Mouse (Mus musculus) CH12.LX (cell line): ENCODE data around the gene Gimap7. TPM values are rescaled to one million over a fixed set of nuclear protein-coding genes. Genes with fewer than 3 reads are reported as not detected.

ENCODE experiments used
- DNase-seq: peaks from one replicate; pipeline ENCODE4 v3.0.0-alpha.2; 2013; ENCODE audit errors: extremely low read depth
- H3K27ac ChIP-seq: 2 replicates; pipeline ENCODE4 v1.5.1; 2012; ENCODE audit warnings: low read depth, mild to moderate bottlenecking, control low read depth, moderate library complexity; ENCODE audit not compliant: insufficient read depth
- H3K27me3 ChIP-seq: replicated peaks from 2 replicates; pipeline ENCODE3; 2012; ENCODE audit warnings: inconsistent platforms
- H3K36me3 ChIP-seq, 2 experiments: replicated peaks in 1 of 2; 2 replicates each; pipeline versions ENCODE3 to v1.6.1; 2012; ENCODE audit warnings: inconsistent platforms in 1 of 2, low read length in 1 of 2, mild to moderate bottlenecking in 1 of 2, mixed read lengths in 1 of 2, moderate library complexity in 1 of 2; ENCODE audit not compliant: control insufficient read depth in 1 of 2, insufficient read depth in 1 of 2
- H3K4me1 ChIP-seq, 2 experiments: 2 replicates each; pipeline ENCODE4 v1.6.1; 2012; ENCODE audit warnings: inconsistent platforms in 1 of 2, moderate library complexity in 1 of 2; ENCODE audit not compliant: insufficient read depth in 2 of 2, control insufficient read depth in 1 of 2
- H3K4me2 ChIP-seq: 2 replicates; pipeline ENCODE4 v1.6.1; 2012; ENCODE audit warnings: low read depth, mild to moderate bottlenecking, control low read depth; ENCODE audit not compliant: poor library complexity, insufficient read depth, severe bottlenecking
- H3K4me3 ChIP-seq, 3 experiments: fragments of 150-350 bp in 1 of 3; sonication (generic) in 1 of 3; replicated peaks in 1 of 3; 2 replicates each; pipeline versions ENCODE3 to v1.5.1; 2011 to 2012; ENCODE audit warnings: low read depth in 2 of 3, low read length in 2 of 3, mild to moderate bottlenecking in 2 of 3, moderate library complexity in 2 of 3, control low read depth in 1 of 3, improper control_type of control experiment in 1 of 3, inconsistent platforms in 1 of 3, mixed read lengths in 1 of 3; ENCODE audit not compliant: poor library complexity in 1 of 3
- H3K79me2 ChIP-seq: replicated peaks from 2 replicates; pipeline ENCODE4 v1.6.1; 2012; ENCODE audit warnings: mild to moderate bottlenecking, moderate library complexity; ENCODE audit not compliant: control insufficient read depth, poor library complexity, insufficient read depth, severe bottlenecking; ENCODE audit errors: extremely low read depth
- H3K9ac ChIP-seq: 2 replicates; pipeline ENCODE4 v1.6.1; 2012; ENCODE audit warnings: low read depth, mild to moderate bottlenecking, control low read depth, moderate library complexity; ENCODE audit not compliant: insufficient read depth
- H3K9me3 ChIP-seq: replicated peaks from 2 replicates; pipeline ENCODE3; 2012; ENCODE audit warnings: low read length, inconsistent platforms, mixed read lengths
- BHLHE40 ChIP-seq: IDR thresholded peaks from 2 replicates; pipeline ENCODE4 v1.6.1; 2011; ENCODE audit warnings: mild to moderate bottlenecking, low read depth, low read length, improper control_type of control experiment
- CTCF ChIP-seq, 2 experiments: IDR thresholded peaks in 1 of 2; conservative IDR thresholded peaks in 1 of 2; 2 replicates each; pipeline ENCODE4 v1.5.1; 2011 to 2012; ENCODE audit warnings: low read depth in 2 of 2, low read length in 2 of 2, improper control_type of control experiment in 1 of 2, inconsistent platforms in 1 of 2, mild to moderate bottlenecking in 1 of 2, moderate library complexity in 1 of 2
- E2F4 ChIP-seq: IDR thresholded peaks from 2 replicates; pipeline ENCODE4 v1.6.1; 2011; ENCODE audit warnings: low read depth, low read length, improper control_type of control experiment; ENCODE audit not compliant: insufficient replicate concordance
- ELF1 ChIP-seq: IDR thresholded peaks from 2 replicates; pipeline ENCODE4 v1.6.1; 2014; ENCODE audit warnings: low read depth, mild to moderate bottlenecking, inconsistent platforms, low read length, improper control_type of control experiment
- HCFC1 ChIP-seq: IDR thresholded peaks from 2 replicates; pipeline ENCODE4 v1.6.1; 2012; ENCODE audit warnings: low read depth, mild to moderate bottlenecking, inconsistent platforms, low read length, improper control_type of control experiment
- IRF4 ChIP-seq: IDR thresholded peaks from 2 replicates; pipeline ENCODE4 v1.6.1; 2014; ENCODE audit warnings: low read depth, mild to moderate bottlenecking, inconsistent platforms, low read length, improper control_type of control experiment
- JUN ChIP-seq: IDR thresholded peaks from 2 replicates; pipeline ENCODE4 v1.6.1; 2011; ENCODE audit warnings: low read depth, mild to moderate bottlenecking, low read length, improper control_type of control experiment, moderate library complexity; ENCODE audit not compliant: insufficient read depth
- KAT2A ChIP-seq: IDR thresholded peaks from 2 replicates; pipeline ENCODE4 v1.6.1; 2012; ENCODE audit warnings: low read length, improper control_type of control experiment, inconsistent platforms; ENCODE audit not compliant: insufficient replicate concordance
- MEF2A ChIP-seq: IDR thresholded peaks from 2 replicates; pipeline ENCODE4 v1.6.1; 2014; ENCODE audit warnings: low read depth, mild to moderate bottlenecking, inconsistent platforms, low read length, improper control_type of control experiment, borderline replicate concordance
- MYC ChIP-seq: IDR thresholded peaks from 2 replicates; pipeline ENCODE4 v1.6.1; 2011; ENCODE audit warnings: low read depth, mild to moderate bottlenecking, improper control_type of control experiment, low read length
- NELFE ChIP-seq: IDR thresholded peaks from 2 replicates; pipeline ENCODE4 v1.6.1; 2011; ENCODE audit warnings: low read depth, low read length, improper control_type of control experiment
- PAX5 ChIP-seq: IDR thresholded peaks from 2 replicates; pipeline ENCODE4 v1.6.1; 2012; ENCODE audit warnings: low read length, inconsistent platforms, mixed read lengths
- POLR2A ChIP-seq: IDR thresholded peaks from 2 replicates; pipeline ENCODE4 v1.6.1; 2011; ENCODE audit warnings: low read depth, mild to moderate bottlenecking, improper control_type of control experiment, low read length
- RAD21 ChIP-seq: IDR thresholded peaks from 2 replicates; pipeline ENCODE4 v1.6.1; 2011; ENCODE audit warnings: low read depth, mild to moderate bottlenecking, low read length, improper control_type of control experiment, moderate library complexity
- SMC3 ChIP-seq: IDR thresholded peaks from 2 replicates; pipeline ENCODE4 v1.6.1; 2011; ENCODE audit warnings: low read depth, low read length, improper control_type of control experiment
- UBTF ChIP-seq: IDR thresholded peaks from 2 replicates; pipeline ENCODE4 v1.6.1; 2012; ENCODE audit warnings: low read depth, mild to moderate bottlenecking, inconsistent platforms, low read length, improper control_type of control experiment, moderate library complexity
- USF1 ChIP-seq: IDR thresholded peaks from 2 replicates; pipeline ENCODE4 v1.6.1; 2014; ENCODE audit warnings: low read depth, mild to moderate bottlenecking, inconsistent platforms, low read length, improper control_type of control experiment
- USF2 ChIP-seq: conservative IDR thresholded peaks from 2 replicates; pipeline ENCODE4 v1.6.1; 2011; ENCODE audit warnings: low read depth, low read length, improper control_type of control experiment
- ZMIZ1 ChIP-seq: IDR thresholded peaks from 2 replicates; pipeline ENCODE4 v1.6.1; 2012; ENCODE audit warnings: low read depth, mild to moderate bottlenecking, inconsistent platforms, low read length, improper control_type of control experiment
- ZNF384 ChIP-seq: IDR thresholded peaks from 2 replicates; pipeline ENCODE4 v1.6.1; 2012; ENCODE audit warnings: low read depth, low read length, improper control_type of control experiment, inconsistent platforms
- dilution Hi-C: fragments of 300-500 bp; cut with MboI; formaldehyde crosslinking; loops from 2 replicates; pipeline ENCODE4 v1.14.3; 2020; ENCODE audit warnings: low sequenced_read_pairs; ENCODE audit not compliant: extremely low pct_unique_long_range_greater_than_20kb, extremely low pct_ligation_motif_present
- in situ Hi-C: fragments of 300-500 bp; cut with MboI; formaldehyde crosslinking; loops from 3 replicates; pipeline ENCODE4 v1.14.3; 2019; ENCODE audit warnings: low sequenced_read_pairs, low pct_ligation_motif_present, low pct_unique_long_range_greater_than_20kb, mixed read lengths
- polyA plus RNA-seq: library from polyadenylated mRNA; unstranded; fragments of >175 nt; gene quantifications from 2 replicates; pipeline ENCODE4 v1.2.1, GENCODE M21; 2012; ENCODE audit warnings: low read depth; ENCODE audit not compliant: insufficient read length
- total RNA-seq, 2 experiments: library from RNA; depleted of rRNA; stranded (reverse); fragments of 300-350 nt in 1 of 2; fragments of >200 nt in 1 of 2; gene quantifications; 2 replicates each; pipeline ENCODE4 v1.2.3; 2012 to 2014

Gene Gimap7
- total and polyA plus RNA-seq, 3 experiments: 4.2 to 14.5 (median 7.0) TPM

- TF ChIP-seq ZMIZ1 (peak; percentile 46; the same call in 1 of the 2 replicates), JUN (peak; percentile 79), KAT2A (peak; percentile 61; the same call in 1 of the 2 replicates), ELF1 (peak; percentile 86), MYC (peak; percentile 84; the same call in 1 of the 2 replicates), UBTF (no peak), ZNF384 (peak; percentile 30; the same call in 1 of the 2 replicates), IRF4 (peak; percentile 99), PAX5 (no peak), E2F4 (no peak), CTCF (conservative IDR thresholded peaks at IDR 0.05 in 1 of 2, IDR thresholded peaks at IDR 0.05 in 1 of 2; ENCODE audit: low read depth in 2 of 2, low read length in 2 of 2) (no peak)
Measured at GRCm38 (mm10) chr6:48700251-48701075, 18.0 kb upstream of the Gimap7 start (continued).

- TF ChIP-seq ZNF384 (no peak), USF1 (no peak), MEF2A (no peak), POLR2A (no peak), HCFC1 (no peak), BHLHE40 (no peak), JUN (no peak), USF2 (no peak)
- H3K9ac ChIP-seq: no peak overlapping the region; the same call in 1 of the 2 replicates
- H3K9me3 ChIP-seq: peaks cover 3% of the 10 kb centered on the region
- no peak overlapping the region for H3K4me2 ChIP-seq
- peaks cover 36 to 60% of the 10 kb centered on the region in 2 experiments for H3K36me3 ChIP-seq
- DNase-seq: no peak
- in situ Hi-C loops (loop anchor here (5.0 kb wide), 1 partner anchor 35 kb away; the partner anchor contains the start of gene Gimap1), dilution Hi-C loops (no loop called here)
- H3K4me3 ChIP-seq: no peak overlapping the region
- H3K79me2 ChIP-seq: peaks cover 39% of the 10 kb centered on the region
- H3K27me3 ChIP-seq: no peaks in the 10 kb centered on the region
- peaks cover 43 to 91% of the 10 kb centered on the region in 2 experiments for H3K4me1 ChIP-seq
- H3K27ac ChIP-seq: peak overlapping the region; percentile 98
Measured at GRCm38 (mm10) chr6:48702146-48702545, 16.3 kb upstream of the Gimap7 start.

GRCm38 (mm10) chr6:48702601-48703000 is 15.8 kb upstream of the Gimap7 start:
- no peak overlapping the region for H3K4me3 ChIP-seq
- in situ Hi-C loops (loop anchor here (5.0 kb wide), 1 partner anchor 35 kb away; the partner anchor contains the start of gene Gimap1), dilution Hi-C loops (no loop called here)
- no peak for DNase-seq
- peaks cover 43% of the 10 kb centered on the region for H3K79me2 ChIP-seq
- no peak overlapping the region for H3K9ac ChIP-seq
- H3K9me3 ChIP-seq: no peaks in the 10 kb centered on the region
- peak overlapping the region; percentile 98 for H3K27ac ChIP-seq
- H3K27me3 ChIP-seq: no peaks in the 10 kb centered on the region
- TF ChIP-seq CTCF (conservative IDR thresholded peaks at IDR 0.05 in 1 of 2, IDR thresholded peaks at IDR 0.05 in 1 of 2; ENCODE audit: low read depth in 2 of 2, low read length in 2 of 2) (peak in 1 of 2 experiments; percentile 65; a peak in 2 of 4 replicates), NELFE (no peak), RAD21 (peak; percentile 51), JUN (no peak), SMC3 (peak; percentile 64)
- TF ChIP-seq, all 38 proteins: peak for 3
- Histone ChIP-seq H3K36me3 (peaks cover 36 to 57% of the 10 kb centered on the region in 2 experiments), H3K4me2 (no peak overlapping the region), H3K4me1 (peaks cover 43 to 86% of the 10 kb centered on the region in 2 experiments)
